ENCODE assay signal across 13 mouse cellular contexts in genomic region chr9:63657167-63657566, GRCm38 (mm10). TPM values are rescaled to one million over a fixed set of nuclear protein-coding genes. Genes with fewer than 3 reads are reported as not detected.
A peak's percentile ranks its signal among the peaks of the same experiment; 100 is the strongest.
DNase-seq lines count a peak whose midpoint lies in the region; ATAC-seq and TF ChIP-seq lines count a peak whose summit lies in the region.
"Had no signal": no experiment of that assay in that cellular context is flagged by ENCODE, and none has a peak within 500 bp of the region (broad histone marks: within the 10 kb centered on the region; RNA-seq: fewer than 3 reads in every experiment).

No protein-coding gene starts in this region.

- no peaks in the 10 kb centered on the region for H3K79me2 ChIP-seq in C2C12 (ENCODE audit: control insufficient read depth, insufficient read depth)

- H3K79me3 ChIP-seq in C2C12 (ENCODE audit: low read depth), result no peaks in the 10 kb centered on the region

- H3ac ChIP-seq in C2C12 (ENCODE audit: control insufficient read depth, insufficient read length, low read depth), result no peak overlapping the region

- peak overlapping the region; percentile 59 for H3K27ac ChIP-seq in heart, embryonic 15.5 days
- no peak overlapping the region for H3K27ac ChIP-seq in hindbrain, embryonic 13.5 days
- H3K27ac ChIP-seq: forebrain, embryonic 15.5 days had no signal

- H3K9ac ChIP-seq in heart, embryonic 15.5 days, result no peak overlapping the region
- no peak overlapping the region for H3K9ac ChIP-seq in hindbrain, embryonic 13.5 days
- H3K9ac ChIP-seq: forebrain, embryonic 15.5 days; limb, embryonic 15.5 days had no signal

- no peak for TF ChIP-seq CTCF in C2C12 (IDR thresholded peaks at IDR 0.05; ENCODE audit: control insufficient read depth, insufficient read depth, insufficient read length)
- TF ChIP-seq CTCF in lung, adult 2 months (IDR thresholded peaks at IDR 0.05; ENCODE audit: insufficient read depth, low read length), result no peak

- peaks cover 63% of the 10 kb centered on the region for H3K4me1 ChIP-seq in heart, embryonic 15.5 days (replicated peaks)
- peaks cover 16% of the 10 kb centered on the region for H3K4me1 ChIP-seq in lung, adult 2 months (ENCODE audit: control insufficient read depth, insufficient read depth, low read length)
- peaks cover 51% of the 10 kb centered on the region for H3K4me1 ChIP-seq in hindbrain, embryonic 13.5 days (replicated peaks)

- no peak overlapping the region for H3K4me2 ChIP-seq in heart, embryonic 15.5 days
- no peak overlapping the region for H3K4me2 ChIP-seq in hindbrain, embryonic 13.5 days
- H3K4me2 ChIP-seq: forebrain, embryonic 15.5 days; limb, embryonic 15.5 days had no signal

- ATAC-seq in heart, embryonic 15.5 days (replicated peaks; ENCODE audit: insufficient number of reproducible peaks, insufficient read depth, low FRiP score, low read depth), result peak; percentile 37; the same call in 1 of the 2 replicates
- ATAC-seq in hindbrain, embryonic 13.5 days (ENCODE audit: low FRiP score), result no peak
- ATAC-seq: forebrain, embryonic 15.5 days had no signal

- H3K9me3 ChIP-seq in heart, embryonic 15.5 days (replicated peaks), result no peaks in the 10 kb centered on the region
- no peaks in the 10 kb centered on the region for H3K9me3 ChIP-seq in hindbrain, embryonic 13.5 days
- H3K9me3 ChIP-seq: forebrain, embryonic 15.5 days; limb, embryonic 15.5 days had no signal

- DNase-seq in gastrocnemius, postnatal 10 days, result peak; percentile 56
- DNase-seq in gastrocnemius, adult 18-20 months (ENCODE audit: low spot score), result no peak
- DNase-seq in lung, adult 2 months, result peak; percentile 57
- no peak for DNase-seq in right cerebral cortex, postnatal 36 days (ENCODE audit: low spot score in 2 of 2)
- no peak for DNase-seq in spleen, postnatal 14 days (ENCODE audit: low spot score in 2 of 2)
- DNase-seq: right cerebral cortex, adult 18-20 months had no signal

- H3K36me3 ChIP-seq in C2C12 (ENCODE audit: control insufficient read depth, insufficient read depth), result peaks cover 11% of the 10 kb centered on the region
- H3K36me3 ChIP-seq in heart, embryonic 15.5 days, result peaks cover 10% of the 10 kb centered on the region; the same call in 1 of the 2 replicates
- H3K36me3 ChIP-seq in hindbrain, embryonic 13.5 days, result peaks cover 2% of the 10 kb centered on the region; the same call in 1 of the 2 replicates
- H3K36me3 ChIP-seq: forebrain, embryonic 15.5 days had no signal

- no peak for TF ChIP-seq POLR2A in lung, adult 2 months (IDR thresholded peaks at IDR 0.05; ENCODE audit: borderline replicate concordance, extremely low read depth, low read depth, low read length)

- no peak overlapping the region for H3K4me3 ChIP-seq in C2C12 (ENCODE audit: insufficient read depth, poor library complexity, severe bottlenecking)
- no peak overlapping the region for H3K4me3 ChIP-seq in heart, embryonic 15.5 days
- H3K4me3 ChIP-seq in lung, adult 2 months (replicated peaks; ENCODE audit: extremely low read depth, low read depth, low read length), result no peak overlapping the region
- H3K4me3 ChIP-seq in hindbrain, embryonic 13.5 days, result no peak overlapping the region
- H3K4me3 ChIP-seq: forebrain, embryonic 15.5 days; limb, embryonic 15.5 days had no signal

- WGBS in heart, embryonic 15.5 days, result 24% methylated on average over 4 of the region's 4 CpGs
- 35% methylated on average over 4 of the region's 4 CpGs for WGBS in lung, adult 2 months
- WGBS in hindbrain, embryonic 13.5 days, result 86% methylated on average over 4 of the region's 4 CpGs

- H3K27me3 ChIP-seq in C2C12 (ENCODE audit: control insufficient read depth, insufficient read depth, insufficient read length), result no peaks in the 10 kb centered on the region
- no peaks in the 10 kb centered on the region for H3K27me3 ChIP-seq in heart, embryonic 15.5 days
- no peaks in the 10 kb centered on the region for H3K27me3 ChIP-seq in hindbrain, embryonic 13.5 days
- H3K27me3 ChIP-seq: forebrain, embryonic 15.5 days; limb, embryonic 15.5 days had no signal

TF ChIP-seq in C2C12, 6 proteins besides CTCF, POLR2A, EP300 and RAD21:
- TF ChIP-seq FOSL1 (IDR thresholded peaks at IDR 0.05; ENCODE audit: insufficient read depth, low read length, poor library complexity, severe bottlenecking) (no peak), CEBPB (IDR thresholded peaks at IDR 0.05; ENCODE audit: low read depth) (no peak), MYOG (IDR thresholded peaks at IDR 0.05; ENCODE audit: control insufficient read depth, extremely low read depth, insufficient read length) (no peak), MYOD1 (IDR thresholded peaks at IDR 0.05; ENCODE audit: control insufficient read depth, insufficient read length, low read depth) (peak; percentile 88), MAX (IDR thresholded peaks at IDR 0.05) (no peak)
TF ChIP-seq in C2C12: peak in this region for 1.

RNA-seq across cellular contexts. Expression of gene Aagab, which starts 54.7 kb away (rescaled TPM):
- total RNA-seq in gastrocnemius, postnatal 10 days (2021), result 10 to 100 TPM; 13.0 to 14.5 TPM
- 10 to 100 TPM; 12.1 to 14.2 TPM for total RNA-seq in gastrocnemius, adult 18-20 months (2021)
- polyA plus RNA-seq in C2C12 (2012; fragmentation: generic; extraction: Trizol), result 9.1 TPM
- 24.7 and 25.3 TPM in 2 replicates for polyA plus RNA-seq in heart, embryonic 15.5 days (2015; fragmentation: Nextera tagmentation; extraction: Ambion mirVana)
- 9.5 and 10.9 TPM in 2 replicates for polyA plus RNA-seq in lung, adult 2 months (2012; rRNA removed)
- polyA plus RNA-seq in hindbrain, embryonic 13.5 days (2015; fragmentation: Nextera tagmentation; extraction: Ambion mirVana), result 59.1 and 61.0 TPM in 2 replicates

RNA-seq across cellular contexts. Expression of gene Iqch, which starts 54.9 kb away (rescaled TPM):
- total RNA-seq in gastrocnemius, postnatal 10 days (2021), result not detected
- not detected for total RNA-seq in gastrocnemius, adult 18-20 months (2021)
- polyA plus RNA-seq in C2C12 (2012; fragmentation: generic; extraction: Trizol), result not detected
- polyA plus RNA-seq in heart, embryonic 15.5 days (2015; fragmentation: Nextera tagmentation; extraction: Ambion mirVana), result 0.04 and 0.09 TPM in 2 replicates
- polyA plus RNA-seq in lung, adult 2 months (2012; rRNA removed), result 0.07 and 0.11 TPM in 2 replicates
- polyA plus RNA-seq in hindbrain, embryonic 13.5 days (2015; fragmentation: Nextera tagmentation; extraction: Ambion mirVana), result 0.21 and 0.34 TPM in 2 replicates
- total RNA-seq: heart, postnatal 14 days had no signal
- polyA plus RNA-seq: large intestine, adult 2 months had no signal

Comparison
In these comparisons a context has a peak if more than half of its experiments do, and no peak if none do; other contexts are left out.
1. DNase-seq: peak in gastrocnemius, postnatal 10 days (single experiment) and lung, adult 2 months (single experiment); none in gastrocnemius, adult 18-20 months (single experiment), right cerebral cortex, postnatal 36 days (0 of 2) and spleen, postnatal 14 days (0 of 2).